Mouse (Mus musculus): Measurements from ENCODE around the gene Sgta. TPM values are rescaled to one million over a fixed set of nuclear protein-coding genes. Genes with fewer than 3 reads are reported as not detected.

Sgta gene
- total RNA-seq (2023) = 10 to 100 TPM; 48.3 to 49.5 TPM

DNA sequence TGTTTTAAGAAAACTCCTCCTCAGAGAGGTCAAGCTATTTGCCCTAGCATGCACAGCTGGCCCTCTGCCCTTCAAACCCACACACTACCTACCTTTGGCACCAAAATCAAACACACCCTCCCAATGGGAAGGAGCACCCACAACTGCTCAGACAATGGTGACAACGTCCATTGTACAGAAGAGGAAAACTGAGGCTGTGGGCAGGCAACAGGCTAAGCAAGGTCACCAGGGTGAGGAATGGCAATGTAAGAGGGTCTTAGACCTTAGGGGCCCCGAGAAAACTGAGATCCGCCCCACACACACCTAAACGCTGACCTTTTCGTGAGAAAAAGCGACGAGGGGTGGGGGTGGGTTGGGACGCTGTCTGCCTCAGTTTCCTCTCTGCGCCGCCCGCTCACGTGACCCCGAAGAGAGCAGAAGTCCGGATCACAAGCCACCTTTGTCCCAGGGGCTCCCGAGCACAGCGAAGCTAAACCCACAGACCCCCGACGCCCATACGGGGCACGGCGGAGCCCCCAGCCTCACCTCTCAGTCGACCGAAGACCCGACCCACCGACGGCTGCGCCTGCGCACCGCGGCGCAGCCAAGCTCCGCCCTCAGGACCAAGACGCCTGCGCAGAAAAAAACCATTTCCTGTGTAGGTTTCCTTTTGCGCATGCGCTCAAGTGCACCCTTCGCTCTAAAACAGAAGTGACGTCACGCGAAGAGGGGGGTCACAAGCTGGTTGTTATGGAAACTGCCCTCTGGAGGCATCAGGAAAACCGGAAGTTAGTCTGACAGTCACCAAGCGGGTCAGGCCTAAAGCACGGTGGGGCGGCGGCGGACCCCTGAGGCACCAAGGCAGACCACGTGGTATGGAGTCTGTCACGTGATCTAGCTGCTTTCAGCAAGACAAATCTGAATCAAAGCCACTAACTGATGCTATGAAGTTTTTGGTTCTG, at the start of gene Sgta:
TSS of gene Sgta (minus strand) at position 579 of the 941 bp plus-strand sequence.

DNA sequence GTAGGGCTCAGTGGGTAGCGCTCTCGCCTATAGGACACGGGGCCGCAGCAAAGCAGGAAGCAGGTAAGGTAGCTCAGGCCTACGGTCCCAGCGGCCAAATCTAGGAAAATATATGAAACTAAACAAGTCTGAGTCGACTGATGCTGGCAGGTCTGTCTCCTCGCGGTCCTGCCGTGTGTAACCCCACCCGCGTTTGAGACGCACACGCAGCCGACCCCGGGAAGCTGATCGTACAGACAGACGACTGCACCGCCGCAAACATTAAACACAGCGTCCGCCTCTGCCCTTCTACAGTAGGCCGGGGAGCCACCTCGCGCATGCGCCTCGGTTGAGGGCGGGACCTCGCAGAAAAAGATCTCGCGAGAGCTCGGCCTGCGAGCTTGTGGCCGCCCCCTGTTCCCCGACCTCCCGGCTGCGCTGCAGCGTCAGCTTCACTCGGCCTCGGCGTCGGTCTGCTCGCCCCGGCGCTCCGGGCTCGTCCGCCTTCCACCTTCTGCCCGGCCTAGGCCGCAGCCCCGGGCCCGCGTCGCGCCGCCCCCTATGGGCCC, 45.7 kb upstream of the Sgta start, which contains the start of gene Map2k2:
TSS of gene Map2k2 (plus strand) at position 351 of the 548 bp plus-strand sequence.

DNA sequence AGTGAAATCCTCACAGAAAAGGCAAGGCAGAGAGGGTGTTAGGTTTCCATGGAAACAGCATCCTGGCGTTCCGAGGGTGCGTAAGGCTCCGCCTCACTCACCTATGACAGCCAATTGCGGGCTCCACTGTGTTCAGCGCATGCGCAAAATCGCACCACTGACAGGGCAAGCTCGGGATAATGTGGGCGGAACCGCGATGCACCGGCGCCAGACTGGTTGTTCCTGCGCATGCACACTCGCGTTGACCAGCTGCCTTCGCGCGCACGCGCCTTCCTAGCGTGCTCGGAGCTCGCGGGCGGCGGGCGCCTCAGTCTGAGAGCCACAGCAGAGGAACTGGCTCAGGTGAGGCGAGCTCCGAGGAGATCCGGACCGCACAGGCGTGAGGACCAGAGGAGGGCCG, 9.9 kb upstream of the Sgta start, which contains the start of gene Thop1:
TSS of gene Thop1 (plus strand) at position 200 of the 400 bp plus-strand sequence.

GRCm38 (mm10) chr10:81036988-81037580, 22.9 kb downstream of the Sgta start, which contains the start of gene Slc39a3:
TSS of gene Slc39a3 (minus strand) at chr10:81037426.

GRCm38 (mm10) chr10:81025639-81026275, 34.2 kb downstream of the Sgta start, which contains the start of gene Diras1:
TSS of gene Diras1 (minus strand) at chr10:81025662.

DNA sequence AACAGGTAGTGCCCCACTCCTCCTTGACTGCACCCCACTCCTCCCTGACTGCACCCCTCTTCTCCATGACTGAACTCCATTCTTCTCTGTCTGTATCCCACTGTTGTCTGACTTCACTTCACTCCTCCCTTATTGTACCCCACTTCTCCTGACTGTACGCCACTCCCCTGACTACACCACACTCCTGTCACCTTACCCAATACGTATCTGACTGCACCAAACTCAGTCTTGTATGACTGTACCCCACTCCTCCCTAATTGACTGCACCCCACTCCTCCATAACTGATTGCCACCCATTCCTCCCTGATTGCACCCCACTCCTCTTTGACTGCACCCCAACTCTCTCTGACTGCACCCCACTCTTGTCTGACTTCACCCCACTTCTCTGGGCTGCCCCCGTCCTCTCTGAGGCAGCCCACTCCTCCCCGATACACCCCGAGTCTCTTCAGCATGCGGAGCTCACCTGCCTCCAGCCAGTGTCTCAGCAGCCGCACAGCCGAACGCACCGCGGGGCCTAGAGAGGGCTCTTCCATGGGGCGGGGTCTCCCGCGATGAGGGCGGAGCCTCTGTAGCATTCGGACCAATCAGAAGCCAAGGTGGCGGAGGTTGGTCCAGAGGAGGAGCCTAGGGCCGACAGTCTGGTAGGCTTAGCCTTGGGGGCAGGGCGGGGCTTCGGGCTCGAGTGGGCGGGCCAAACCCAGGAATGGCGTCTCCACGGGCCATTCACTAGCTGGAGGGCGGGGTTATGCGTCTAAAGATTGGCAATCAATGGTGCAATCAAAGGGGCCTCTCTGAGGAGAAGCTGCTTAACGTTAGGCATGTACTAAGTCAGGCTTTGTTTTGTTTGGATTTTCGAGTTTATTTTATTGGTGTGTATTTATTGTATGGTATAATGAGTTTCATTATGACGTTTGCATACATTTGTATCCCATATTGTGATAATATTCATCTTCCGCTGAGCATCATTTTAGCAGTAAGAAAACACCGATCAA, 45.3 kb downstream of the Sgta start, which contains the start of gene Gng7:
TSS of gene Gng7 (minus strand) at position 553 of the 992 bp plus-strand sequence.

Other genes starting within 250 kb of the Sgta start
- not detected for gene Jsrp1, start 246.7 kb downstream of the Sgta start, total RNA-seq (2023)
- gene Oaz1, start 233.5 kb downstream of the Sgta start, total RNA-seq (2023) = 100 to 1,000 TPM; 551 to 600 TPM
- gene Lingo3, start 216.1 kb downstream of the Sgta start, total RNA-seq (2023) = not detected
- gene Lsm7, start 205.0 kb downstream of the Sgta start, total RNA-seq (2023) = 10 to 100 TPM; 14.4 to 14.7 TPM
- gene Sppl2b, start 204.9 kb downstream of the Sgta start, total RNA-seq (2023) = 10 to 100 TPM; 23.9 to 34.6 TPM
- gene Tmprss9, start 188.3 kb downstream of the Sgta start, total RNA-seq (2023) = not detected
- 10 to 100 TPM; 46.4 to 48.9 TPM for gene Timm13, start 159.2 kb downstream of the Sgta start, total RNA-seq (2023)
- gene Lmnb2, start 141.9 kb downstream of the Sgta start, total RNA-seq (2023) = 10 to 100 TPM; 22.0 to 24.2 TPM
- 10 to 100 TPM; 27.4 to 30.8 TPM for gene Gadd45b, start 130.1 kb downstream of the Sgta start, total RNA-seq (2023)
- gene Gng7, start 45.2 kb downstream of the Sgta start, total RNA-seq (2023) = under 1 TPM; 0.59 to 0.68 TPM
- not detected for gene Diras1, start 34.5 kb downstream of the Sgta start, total RNA-seq (2023)
- 10 to 100 TPM; 11.2 to 13.3 TPM for gene Slc39a3, start 22.8 kb downstream of the Sgta start, total RNA-seq (2023)
- gene Thop1, start 9.9 kb upstream of the Sgta start, total RNA-seq (2023) = 1 to 10 TPM; 6.6 to 8.3 TPM
- gene Creb3l3, start 38.7 kb upstream of the Sgta start, total RNA-seq (2023) = 1 to 10 TPM in 1 of 2 experiments, under 1 TPM in 1; 0.64 to 1.2 TPM
- gene Map2k2, start 45.7 kb upstream of the Sgta start, total RNA-seq (2023) = 10 to 100 TPM; 86.1 to 87.6 TPM
- gene Zbtb7a, start 75.0 kb upstream of the Sgta start, total RNA-seq (2023) = 10 to 100 TPM; 62.4 to 68.5 TPM
- 10 to 100 TPM; 27.3 to 29.5 TPM for gene Pias4, start 107.7 kb upstream of the Sgta start, total RNA-seq (2023)
- gene Eef2, start 116.5 kb upstream of the Sgta start, total RNA-seq (2023) = 100 to 1,000 TPM; 824 to 844 TPM
- 10 to 100 TPM; 26.8 to 31.2 TPM for gene Dapk3, start 122.8 kb upstream of the Sgta start, total RNA-seq (2023)
- gene 4930442H23Rik, start 123.7 kb upstream of the Sgta start, total RNA-seq (2023) = not detected
- not detected for gene Nmrk2, start 141.9 kb upstream of the Sgta start, total RNA-seq (2023)
- not detected for gene Atcay, start 170.7 kb upstream of the Sgta start, total RNA-seq (2023)
- 1 to 10 TPM in 1 of 2 experiments, under 1 TPM in 1; 0.44 to 1.5 TPM for gene Zfr2, start 173.0 kb upstream of the Sgta start, total RNA-seq (2023)
- 1 to 10 TPM; 7.1 to 10.0 TPM for gene Matk, start 192.8 kb upstream of the Sgta start, total RNA-seq (2023)
- gene Mrpl54, start 206.8 kb upstream of the Sgta start, total RNA-seq (2023) = 10 to 100 TPM; 36.4 to 40.7 TPM
- 10 to 100 TPM; 28.2 to 28.6 TPM for gene Apba3, start 206.8 kb upstream of the Sgta start, total RNA-seq (2023)
- 1 to 10 TPM; 5.6 to 5.8 TPM for gene Tjp3, start 231.4 kb upstream of the Sgta start, total RNA-seq (2023)
- 10 to 100 TPM; 84.7 to 91.8 TPM for gene Pip5k1c, start 232.8 kb upstream of the Sgta start, total RNA-seq (2023)